Mouse (Mus musculus): Measurements from ENCODE around the gene Olfr469. TPM values are rescaled to one million over a fixed set of nuclear protein-coding genes. Genes with fewer than 3 reads are reported as not detected.
A peak's percentile ranks its signal among the peaks of the same experiment; 100 is the strongest.
"Not testable (repeated sequence)": the region's sequence is repeated elsewhere in the genome, so short reads cannot be mapped to it uniquely, and the experiment has no call there.

Olfr469 gene
- not detected for total RNA-seq (2021)

DNA sequence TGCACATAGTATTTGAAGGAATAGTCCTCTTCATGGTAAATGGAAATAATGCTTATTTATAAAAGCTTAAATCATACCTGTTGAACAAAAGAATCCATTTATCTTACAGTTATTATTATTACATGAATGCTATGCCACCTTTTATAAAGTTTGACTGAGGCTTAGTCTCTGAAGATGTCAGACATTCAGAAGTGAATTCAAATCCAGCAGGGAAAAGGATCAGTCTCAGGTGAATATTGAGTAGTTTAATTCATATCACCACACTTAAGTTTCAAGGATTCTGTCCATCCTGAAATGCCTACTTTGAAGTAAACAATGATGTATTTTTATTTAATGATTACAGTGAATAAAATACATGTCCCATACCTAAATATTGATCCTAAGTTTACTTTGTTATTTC, at the start of gene Olfr469:
Gene Olfr469, minus strand, starts transcription at position 101 of the 400 bp plus-strand sequence.
- DNase-seq: not testable (repeated sequence)

DNA sequence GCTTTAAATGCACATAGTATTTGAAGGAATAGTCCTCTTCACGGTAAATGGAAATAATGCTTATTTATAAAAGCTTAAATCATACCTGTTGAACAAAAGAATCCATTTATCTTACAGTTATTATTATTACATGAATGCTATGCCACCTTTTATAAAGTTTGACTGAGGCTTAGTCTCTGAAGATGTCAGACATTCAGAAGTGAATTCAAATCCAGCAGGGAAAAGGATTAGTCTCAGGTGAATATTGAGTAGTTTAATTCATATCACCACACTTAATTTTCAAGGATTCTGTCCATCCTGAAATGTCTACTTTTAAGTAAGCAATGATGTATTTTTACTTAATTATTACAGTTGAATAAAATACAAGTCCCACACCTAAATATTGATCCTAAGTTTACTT, 22.0 kb upstream of the Olfr469 start, which contains the start of gene Olfr470:
Gene Olfr470, minus strand, starts transcription at position 101 of the 400 bp plus-strand sequence.
- DNase-seq: not testable (repeated sequence)

DNA sequence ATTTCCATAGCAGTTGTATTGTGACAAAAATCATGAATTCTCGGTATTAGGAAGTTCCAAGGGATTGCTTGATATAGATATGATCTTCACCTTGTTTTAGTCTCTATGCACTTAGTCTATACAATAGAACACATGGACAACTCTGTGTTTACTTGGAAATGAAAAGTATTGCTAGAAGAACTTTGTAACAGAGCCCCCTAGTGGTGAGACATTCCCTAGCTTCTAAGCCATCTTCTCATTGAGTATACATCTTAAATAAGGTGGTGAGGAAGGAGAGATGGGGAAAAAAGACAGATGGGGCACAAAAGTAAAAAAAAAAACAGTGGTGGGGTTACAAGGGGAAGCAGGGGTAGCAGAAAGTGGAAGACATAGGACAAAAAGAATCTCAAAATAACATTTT, 16.4 kb upstream of the Olfr469 start:
- no peak for DNase-seq

DNA sequence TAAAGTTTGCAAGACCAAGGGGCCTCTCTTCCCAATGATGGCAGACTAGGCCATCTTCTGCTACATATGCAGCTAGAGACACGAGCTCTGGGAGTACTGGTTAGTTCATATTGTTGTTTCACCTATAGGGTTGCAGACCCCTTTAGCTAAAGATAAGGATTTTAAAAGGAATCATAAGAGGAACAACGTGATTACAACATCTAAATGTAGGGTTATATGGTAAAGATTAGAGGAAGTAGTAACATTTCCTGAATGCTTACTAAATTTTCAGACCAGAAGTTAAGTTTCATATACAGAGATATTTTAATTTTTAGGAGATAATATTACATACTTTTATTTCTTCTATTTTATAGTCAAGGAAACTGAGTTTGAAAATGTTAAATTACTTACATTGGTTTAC, 1.5 kb downstream of the Olfr469 start:
- not testable (repeated sequence) for DNase-seq

DNA sequence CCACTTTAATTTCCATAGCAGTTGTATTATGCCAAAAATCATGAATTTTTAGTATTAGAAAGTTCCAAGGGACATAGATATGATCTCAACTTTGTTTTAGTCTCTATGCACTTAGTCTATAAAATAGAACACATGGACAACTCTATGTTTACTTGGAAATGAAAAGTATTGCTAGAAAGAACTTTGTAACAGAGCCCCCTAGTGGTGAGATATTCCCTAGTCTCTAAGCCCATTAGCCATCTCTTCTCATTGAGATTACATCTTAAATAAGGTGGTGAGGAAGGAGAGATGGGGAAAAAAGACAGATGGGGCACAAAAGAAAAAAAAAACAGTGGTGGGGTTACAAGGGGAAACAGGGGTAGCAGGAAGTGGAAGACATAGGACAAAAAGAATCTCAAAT, 5.9 kb downstream of the Olfr469 start:
- no peak for DNase-seq

DNA sequence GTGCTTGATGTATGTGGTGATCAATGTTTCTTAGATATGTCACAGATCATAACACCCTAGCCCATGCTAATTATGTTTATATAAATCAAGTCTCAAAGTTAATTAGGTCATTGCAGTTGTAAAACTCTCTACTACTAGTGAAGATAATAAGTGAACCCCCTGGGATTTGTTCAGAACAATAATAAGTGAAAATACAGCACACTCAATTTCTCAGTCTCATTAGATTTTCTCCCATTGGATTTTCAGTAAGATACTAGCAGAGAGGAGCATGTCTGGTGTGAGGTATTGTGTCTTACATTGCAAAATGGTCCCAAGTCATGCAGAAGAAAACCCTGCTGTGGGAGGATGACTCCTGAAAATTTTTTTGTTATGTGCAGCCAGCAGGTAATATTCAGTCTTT, 13.4 kb downstream of the Olfr469 start, which contains the start of gene Olfr467:
Gene Olfr467, plus strand, starts transcription at position 301 of the 400 bp plus-strand sequence.
- no peak for DNase-seq

DNA sequence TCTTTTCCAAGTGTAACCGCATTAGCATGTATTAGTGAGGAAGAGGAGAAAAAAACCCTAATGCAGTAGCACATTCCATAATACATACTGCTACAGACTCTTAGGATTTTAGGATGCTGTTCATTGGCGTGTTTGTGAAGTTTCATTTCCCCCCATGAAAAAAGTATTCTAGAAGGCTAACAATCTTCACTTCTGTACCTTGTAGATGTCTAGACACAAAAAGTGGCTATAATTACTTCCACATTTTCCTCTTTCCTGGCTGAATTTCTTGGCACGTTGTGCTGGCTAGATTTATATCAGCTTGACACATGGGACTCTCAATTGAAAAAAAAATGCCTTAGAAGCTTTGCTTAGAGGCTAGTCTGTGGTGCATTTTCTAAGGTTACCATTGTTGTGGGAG, 23.2 kb downstream of the Olfr469 start:
- no peak for DNase-seq

DNA sequence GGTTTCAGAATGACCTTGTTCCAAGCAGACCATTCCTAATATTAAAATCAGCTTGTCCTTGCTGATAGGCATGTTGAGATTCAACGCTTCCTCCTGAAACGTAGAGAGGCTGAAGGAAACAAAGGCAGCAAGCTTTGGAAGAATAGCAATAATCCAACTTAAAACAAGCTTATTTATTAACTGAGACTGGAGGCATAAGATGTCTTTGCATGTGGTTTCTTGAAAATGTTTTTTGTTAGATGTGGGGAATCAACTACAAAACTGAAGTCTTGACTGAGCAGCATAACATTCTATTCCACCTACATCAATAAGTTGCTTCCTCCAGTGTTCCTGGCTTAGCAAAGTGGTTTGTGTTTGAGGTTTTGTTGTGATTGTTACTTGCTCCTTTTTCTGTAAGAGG, 24.2 kb downstream of the Olfr469 start, which contains the start of gene Ovch2:
Gene Ovch2, minus strand, starts transcription at position 101 of the 400 bp plus-strand sequence.
- DNase-seq: no peak

DNA sequence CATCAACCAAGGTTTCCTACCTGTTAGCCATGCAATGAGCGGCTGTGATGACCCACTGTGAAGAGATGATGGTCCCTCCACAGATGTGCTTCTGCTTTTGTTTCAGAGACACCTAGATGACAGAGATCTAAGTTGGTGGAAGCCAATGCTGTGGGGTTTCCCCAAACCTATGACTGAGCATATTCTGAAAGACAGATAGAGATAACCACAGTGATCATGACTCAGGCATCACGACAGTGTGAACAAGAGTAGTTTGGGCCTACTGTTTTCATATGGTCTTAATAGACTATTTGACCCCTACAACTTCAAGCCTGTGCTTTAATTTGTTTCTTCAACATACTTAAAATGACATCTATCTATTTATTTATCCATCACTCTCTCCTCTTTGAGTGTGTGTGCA, 28.8 kb downstream of the Olfr469 start:
- no peak for DNase-seq

DNA sequence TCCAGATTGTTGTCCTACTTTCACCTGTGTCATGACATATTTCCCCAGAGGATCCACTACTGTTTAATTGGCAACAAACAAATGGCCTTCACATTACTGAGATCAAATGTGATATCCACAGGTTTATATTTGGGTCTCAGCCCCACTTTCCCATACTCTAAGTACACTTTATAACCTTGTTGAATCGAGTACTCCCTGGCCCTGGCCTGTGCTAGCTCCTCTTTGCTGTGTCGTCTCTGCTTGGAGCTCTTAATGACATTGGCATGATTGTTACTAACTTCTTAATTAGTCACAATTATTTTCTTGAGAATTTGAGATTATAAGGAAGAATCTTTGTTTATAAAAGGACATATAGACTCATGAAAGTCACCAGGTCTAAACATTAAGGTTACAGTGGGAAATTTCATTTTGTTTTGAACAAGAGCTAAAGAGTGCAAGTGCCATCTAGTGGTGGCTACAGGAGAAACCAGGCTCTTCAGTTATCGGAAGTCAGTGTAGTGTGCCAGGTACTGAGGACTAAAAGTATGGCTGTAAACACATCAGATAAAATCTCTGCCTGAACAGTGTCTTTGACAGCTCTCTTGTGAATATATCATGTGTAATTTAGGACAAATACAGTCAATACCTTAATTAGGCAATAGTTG, 37.2 kb downstream of the Olfr469 start:
- DNase-seq: peak; percentile 19

DNA sequence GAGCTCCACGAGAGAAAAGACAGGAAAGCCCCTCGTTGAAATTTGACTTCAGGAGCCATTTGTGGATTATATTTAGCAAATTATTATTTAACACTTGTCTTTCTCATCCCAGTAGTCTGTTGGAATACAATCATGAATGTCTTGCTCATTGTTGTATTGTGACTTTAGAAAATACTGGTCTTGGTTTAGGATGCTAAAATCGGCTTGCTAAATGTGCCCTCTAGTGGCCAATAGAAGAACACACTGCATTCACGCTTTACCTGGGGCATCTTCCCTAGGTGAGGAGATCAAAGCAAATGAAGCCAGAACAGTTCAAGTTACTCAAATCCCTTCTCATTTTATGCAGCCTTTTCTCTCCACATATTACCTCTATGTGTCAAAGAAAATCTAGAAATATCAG, 45.7 kb downstream of the Olfr469 start:
- DNase-seq: peak; percentile 8

DNA sequence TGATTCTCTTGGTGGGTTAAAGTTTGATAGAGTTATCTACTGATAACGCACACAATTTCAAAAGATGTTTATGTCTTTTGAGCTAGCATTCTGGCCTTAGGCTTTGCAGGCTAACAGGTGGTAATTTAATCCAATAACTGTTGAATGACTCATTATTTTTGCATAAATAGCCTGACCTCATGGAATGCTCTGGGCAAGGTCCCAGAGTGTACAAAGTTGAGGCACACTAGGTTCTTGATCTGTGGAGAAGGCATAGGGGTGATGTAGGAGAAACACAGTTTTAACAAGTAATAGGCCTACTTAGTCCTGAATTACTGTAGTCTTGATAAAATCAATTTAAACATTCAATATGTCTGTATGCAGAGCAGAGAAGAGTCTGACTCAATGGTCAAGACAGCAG, 47.1 kb downstream of the Olfr469 start:
- DNase-seq: no peak

DNA sequence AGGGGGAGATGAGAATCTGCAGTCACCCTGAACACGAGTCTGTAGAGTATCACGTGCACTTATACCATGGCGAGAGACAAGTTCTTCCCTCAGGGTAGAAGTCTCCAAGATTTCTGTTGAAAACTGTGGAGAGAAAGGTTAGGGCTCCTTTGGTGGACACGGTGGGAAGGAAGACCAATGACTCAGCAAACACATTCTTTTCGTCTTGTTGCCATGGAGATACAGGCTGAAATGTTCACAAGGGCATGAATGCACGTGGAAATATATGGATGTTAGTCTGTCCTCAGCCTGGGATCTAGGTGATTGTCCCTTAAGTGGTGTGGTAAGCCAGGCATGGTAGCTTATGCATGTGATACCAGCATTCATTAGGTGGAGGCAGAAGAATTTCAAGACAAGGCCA, 54.5 kb downstream of the Olfr469 start:
- DNase-seq: no peak

Other genes with a start within 250 kb of the Olfr469 start
- 10 to 100 TPM; 12.7 to 13.3 TPM for gene Ppfibp2, start 230.3 kb downstream of the Olfr469 start, total RNA-seq (2021)
- gene 5330417H12Rik, start 200.4 kb downstream of the Olfr469 start, total RNA-seq (2021): not detected
- under 1 TPM in 1 of 2 experiments, not detected in 1; 0.24 TPM for gene Cyb5r2, start 67.5 kb downstream of the Olfr469 start, total RNA-seq (2021)
- not detected for gene Ovch2, start 24.3 kb downstream of the Olfr469 start, total RNA-seq (2021)
- not detected for gene Olfr467, start 13.3 kb downstream of the Olfr469 start, total RNA-seq (2021)
- gene Olfr470, start 21.9 kb upstream of the Olfr469 start, total RNA-seq (2021): not detected
- under 1 TPM in 1 of 2 experiments, not detected in 1; 0.07 TPM for gene Olfr472, start 72.4 kb upstream of the Olfr469 start, total RNA-seq (2021)
- not detected for gene Olfr473, start 104.9 kb upstream of the Olfr469 start, total RNA-seq (2021)
- gene Olfr474, start 129.1 kb upstream of the Olfr469 start, total RNA-seq (2021): not detected
- gene Olfr476, start 139.3 kb upstream of the Olfr469 start, total RNA-seq (2021): not detected
- gene Olfr477, start 161.2 kb upstream of the Olfr469 start, total RNA-seq (2021): not detected
- gene Olfr478, start 208.4 kb upstream of the Olfr469 start, total RNA-seq (2021): not detected
- gene Olfr479, start 225.2 kb upstream of the Olfr469 start, total RNA-seq (2021): not detected
- not detected for gene Olfr480, start 241.8 kb upstream of the Olfr469 start, total RNA-seq (2021)